Mouse (Mus musculus) hindbrain, embryonic 15.5 days (tissue): ENCODE data around the gene Abl2. TPM values are rescaled to one million over a fixed set of nuclear protein-coding genes. Genes with fewer than 3 reads are reported as not detected.

Source experiments
- ATAC-seq: fragments of 200-750 bp; cut with Nextera tagmentation; 2 replicates; pipeline ENCODE4 v1.8.0; 2017; ENCODE audit warnings: low read depth, moderate number of reproducible peaks, moderate TSS enrichment; ENCODE audit not compliant: low FRiP score
- H3K27ac ChIP-seq: fragments of 300-500 bp; sonication (generic); replicated peaks from 2 replicates; pipeline ENCODE4 v1.5.1; 2015; ENCODE audit warnings: mild to moderate bottlenecking, inconsistent platforms
- H3K27me3 ChIP-seq: fragments of 300-500 bp; sonication (generic); 2 replicates; pipeline ENCODE4 v1.6.1; 2015; ENCODE audit warnings: control low read depth, inconsistent platforms
- H3K36me3 ChIP-seq: fragments of 300-500 bp; sonication (generic); 2 replicates; pipeline ENCODE4 v1.6.1; 2015; ENCODE audit warnings: control low read depth, inconsistent platforms
- H3K4me1 ChIP-seq: fragments of 300-500 bp; sonication (generic); replicated peaks from 2 replicates; pipeline ENCODE4 v1.6.1; 2015; ENCODE audit warnings: control low read depth, inconsistent platforms
- H3K4me2 ChIP-seq: fragments of 300-500 bp; sonication (generic); 2 replicates; pipeline ENCODE4 v1.6.1; 2015; ENCODE audit warnings: moderate library complexity, mild to moderate bottlenecking, inconsistent platforms
- H3K4me3 ChIP-seq: fragments of 300-500 bp; sonication (generic); 2 replicates; pipeline ENCODE4 v1.5.1; 2015; ENCODE audit warnings: mild to moderate bottlenecking, inconsistent platforms
- H3K9ac ChIP-seq: fragments of 300-500 bp; sonication (generic); 2 replicates; pipeline ENCODE4 v1.6.1; 2015; ENCODE audit warnings: inconsistent platforms
- H3K9me3 ChIP-seq: fragments of 300-500 bp; sonication (generic); 2 replicates; pipeline ENCODE4 v1.6.1; 2016; ENCODE audit warnings: control low read depth, inconsistent platforms
- WGBS: fragments of 180-500 bp; shearing (Covaris S2); methylation state at CpG from one replicate; pipeline ENCODE4 v1.1.7; 2015; 5-methylcytosine and 5-hydroxymethylcytosine counted together
- polyA plus RNA-seq: library from polyadenylated mRNA; unstranded; fragments of >200 nt; fragmentation: Nextera tagmentation; extraction: Ambion mirVana; gene quantifications from 2 replicates; pipeline ENCODE4 v1.2.1, GENCODE M21; 2015

Gene Abl2
- polyA plus RNA-seq, 1 experiment from 2014 or later = 5.7 TPM

DNA sequence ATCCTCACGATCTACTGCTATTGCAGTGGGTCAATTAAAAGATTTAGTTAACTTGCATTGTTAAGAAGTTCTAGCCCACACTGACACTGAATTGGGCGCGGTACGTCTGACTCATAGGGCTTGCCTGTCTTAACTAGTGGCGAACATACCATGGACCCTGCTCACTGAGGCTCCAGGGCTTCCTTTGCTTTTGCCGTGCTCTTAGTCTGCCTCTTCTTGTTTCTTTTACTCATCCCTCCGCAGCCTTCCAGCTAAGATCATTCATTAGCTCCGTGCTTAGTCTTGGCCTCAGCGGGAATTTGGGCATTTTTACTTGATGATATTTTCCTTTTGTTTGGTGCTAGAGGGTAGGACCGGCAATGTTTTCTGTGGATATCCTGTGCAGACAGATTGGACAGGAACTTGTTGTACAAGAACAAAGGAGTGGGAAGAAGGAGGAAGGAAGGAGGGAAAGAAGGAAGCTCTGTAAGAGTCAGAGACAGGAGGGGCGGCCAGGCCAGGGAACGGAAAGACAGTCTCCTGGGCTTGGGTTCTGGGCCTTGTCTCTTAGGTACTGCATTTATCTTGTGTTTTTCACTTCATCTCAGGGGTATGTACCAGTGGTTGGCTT is 58.5 kb downstream of the Abl2 start:
- Histone ChIP-seq H3K4me3 (no peak overlapping the region), H3K4me1 (peaks cover 33% of the 10 kb centered on the region), H3K9me3 (no peaks in the 10 kb centered on the region), H3K27me3 (no peaks in the 10 kb centered on the region), H3K27ac (no peak overlapping the region), H3K9ac (no peak overlapping the region), H3K36me3 (no peaks in the 10 kb centered on the region), H3K4me2 (no peak overlapping the region)
- no peak for ATAC-seq
- WGBS = 41% methylated on average over 12 of the region's 12 CpGs

DNA sequence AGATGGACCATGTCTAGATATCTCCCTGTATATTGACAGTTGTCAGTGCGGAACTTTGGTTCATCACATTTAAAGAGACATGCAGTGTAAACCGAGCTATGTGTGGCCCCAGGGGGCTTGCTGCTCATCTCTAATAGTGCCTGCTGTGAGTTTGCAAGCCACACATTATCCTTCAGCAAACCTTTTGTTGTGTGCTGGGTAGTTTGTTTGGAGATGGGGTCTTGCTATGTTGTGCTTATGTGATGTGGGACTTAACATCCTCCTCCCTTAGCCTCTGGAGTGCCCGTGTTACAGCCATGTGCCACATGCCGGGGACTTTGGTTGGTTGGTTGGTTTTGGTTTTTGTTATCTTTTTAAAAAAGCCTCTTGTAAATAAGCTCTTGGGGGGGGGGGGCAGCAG is 59.2 kb downstream of the Abl2 start:
- Histone ChIP-seq H3K4me2 (no peak overlapping the region), H3K36me3 (peaks cover 5% of the 10 kb centered on the region; the same call in 1 of the 2 replicates), H3K27me3 (no peaks in the 10 kb centered on the region), H3K27ac (no peak overlapping the region), H3K9ac (no peak overlapping the region), H3K9me3 (no peaks in the 10 kb centered on the region), H3K4me1 (peaks cover 33% of the 10 kb centered on the region), H3K4me3 (no peak overlapping the region)
- WGBS = 54% methylated on average over 4 of the region's 4 CpGs
- ATAC-seq = no peak

DNA sequence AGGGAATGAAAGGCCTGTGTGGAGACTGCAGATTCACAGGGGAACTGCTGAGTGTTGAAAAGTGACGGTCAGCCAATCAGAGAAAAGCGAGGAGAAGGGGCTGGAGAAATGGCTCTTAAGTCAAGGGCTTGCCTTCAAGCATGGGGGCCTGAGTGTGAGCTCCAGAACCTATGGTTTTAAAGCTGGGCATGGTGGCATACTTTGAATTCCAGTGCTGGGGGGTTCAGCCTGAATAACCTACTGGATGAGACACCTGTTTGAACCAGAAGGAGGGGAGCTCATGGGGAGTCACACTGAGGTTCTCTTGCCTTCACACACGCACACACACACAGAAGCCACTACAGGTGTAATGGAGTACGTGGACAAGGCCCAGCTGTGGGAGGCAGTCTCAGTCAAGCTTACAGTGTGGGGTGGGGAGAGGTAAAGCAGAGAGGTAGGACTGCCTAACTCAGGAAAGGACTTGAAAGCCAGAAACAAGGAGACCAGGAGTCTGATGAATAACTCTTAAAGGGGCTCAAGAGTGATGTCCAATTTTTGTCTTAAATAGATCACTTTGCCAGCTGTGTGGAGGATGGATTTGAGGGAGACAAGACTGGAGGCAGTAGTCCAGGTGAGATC is 61.8 kb downstream of the Abl2 start:
- peaks cover 7% of the 10 kb centered on the region; the same call in 1 of the 2 replicates for H3K36me3 ChIP-seq
- peaks cover 19% of the 10 kb centered on the region for H3K4me1 ChIP-seq
- H3K9ac ChIP-seq = no peak overlapping the region
- H3K9me3 ChIP-seq = no peaks in the 10 kb centered on the region
- WGBS = 76% methylated on average over 4 of the region's 4 CpGs
- H3K27ac ChIP-seq = no peak overlapping the region
- no peak overlapping the region for H3K4me3 ChIP-seq
- H3K4me2 ChIP-seq = no peak overlapping the region
- H3K27me3 ChIP-seq = no peaks in the 10 kb centered on the region
- ATAC-seq = no peak

DNA sequence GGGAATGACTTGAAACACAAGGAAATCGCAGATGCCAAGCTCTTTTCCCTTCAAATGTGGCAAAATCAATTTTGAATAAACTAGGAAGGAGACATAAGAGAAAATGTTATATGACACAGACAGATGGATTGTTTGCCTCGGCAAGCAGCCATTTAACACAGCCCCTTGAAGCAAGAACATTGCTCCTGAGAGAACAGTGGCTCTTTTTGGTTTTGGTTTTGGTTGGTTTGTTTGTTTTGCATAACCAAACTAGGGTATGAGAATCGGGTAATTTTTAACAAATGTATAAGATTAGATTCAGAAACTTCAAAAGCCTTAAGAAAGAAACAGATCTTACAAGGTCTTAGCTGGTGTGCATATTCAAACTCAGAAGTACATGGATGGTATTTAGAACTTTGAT is 62.4 kb downstream of the Abl2 start:
- Histone ChIP-seq H3K27me3 (no peaks in the 10 kb centered on the region), H3K4me1 (peaks cover 14% of the 10 kb centered on the region), H3K27ac (no peak overlapping the region), H3K36me3 (peaks cover 9% of the 10 kb centered on the region), H3K9me3 (no peaks in the 10 kb centered on the region), H3K9ac (no peak overlapping the region), H3K4me3 (no peak overlapping the region), H3K4me2 (no peak overlapping the region)
- ATAC-seq = no peak
- WGBS = 82% methylated on average over 3 of the region's 3 CpGs

DNA sequence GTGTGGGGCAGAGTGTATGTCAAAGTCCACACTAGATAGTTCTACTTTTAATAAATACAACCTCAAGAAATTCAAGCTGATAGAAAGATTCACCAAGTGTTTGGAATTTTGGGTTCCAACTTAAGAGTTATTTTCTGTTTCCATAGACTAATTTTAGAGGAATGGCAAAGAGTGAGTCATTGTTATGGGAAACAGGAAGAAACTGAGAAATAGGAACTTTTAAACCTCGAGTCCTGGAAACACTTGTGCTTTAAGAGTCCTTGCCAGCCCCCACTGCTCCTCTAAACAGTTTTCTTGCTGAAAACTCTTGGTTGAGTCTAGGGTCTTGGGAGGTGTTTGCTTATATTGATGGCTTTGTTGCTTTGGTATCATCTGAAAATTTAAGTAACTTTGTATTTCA is 65.6 kb downstream of the Abl2 start:
- WGBS = 79% methylated on average over 1 of the region's 1 CpGs
- H3K4me3 ChIP-seq = no peak overlapping the region
- H3K9ac ChIP-seq = no peak overlapping the region
- H3K27ac ChIP-seq = no peak overlapping the region
- no peaks in the 10 kb centered on the region for H3K27me3 ChIP-seq
- H3K9me3 ChIP-seq = no peaks in the 10 kb centered on the region
- H3K4me2 ChIP-seq = no peak overlapping the region
- no peaks in the 10 kb centered on the region for H3K4me1 ChIP-seq
- ATAC-seq = no peak
- peaks cover 9% of the 10 kb centered on the region for H3K36me3 ChIP-seq

DNA sequence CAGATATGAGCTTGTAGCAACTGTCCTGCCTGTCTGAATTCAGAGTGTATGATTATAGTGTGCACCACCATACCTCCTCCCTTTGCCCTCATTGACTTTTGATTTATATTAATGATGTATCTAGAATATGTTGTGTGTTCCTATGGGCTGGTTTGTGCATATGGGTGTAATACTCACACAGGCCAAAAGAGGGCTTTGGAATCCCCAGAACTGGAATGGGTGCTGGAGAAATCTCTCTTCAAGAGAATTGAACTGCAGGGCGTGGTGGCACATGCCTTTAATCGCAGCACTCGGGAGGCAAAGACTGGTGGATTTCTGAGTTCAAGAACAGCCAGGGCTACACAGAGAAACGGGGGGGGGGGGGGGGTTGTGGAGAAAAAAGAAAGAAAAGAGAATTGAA is 68.1 kb downstream of the Abl2 start:
- no peak overlapping the region for H3K9ac ChIP-seq
- ATAC-seq = no peak
- no peak overlapping the region for H3K4me2 ChIP-seq
- no peaks in the 10 kb centered on the region for H3K27me3 ChIP-seq
- no peaks in the 10 kb centered on the region for H3K9me3 ChIP-seq
- no peak overlapping the region for H3K27ac ChIP-seq
- 86% methylated on average over 4 of the region's 4 CpGs for WGBS
- H3K36me3 ChIP-seq = peaks cover 28% of the 10 kb centered on the region
- H3K4me3 ChIP-seq = no peak overlapping the region
- no peaks in the 10 kb centered on the region for H3K4me1 ChIP-seq

DNA sequence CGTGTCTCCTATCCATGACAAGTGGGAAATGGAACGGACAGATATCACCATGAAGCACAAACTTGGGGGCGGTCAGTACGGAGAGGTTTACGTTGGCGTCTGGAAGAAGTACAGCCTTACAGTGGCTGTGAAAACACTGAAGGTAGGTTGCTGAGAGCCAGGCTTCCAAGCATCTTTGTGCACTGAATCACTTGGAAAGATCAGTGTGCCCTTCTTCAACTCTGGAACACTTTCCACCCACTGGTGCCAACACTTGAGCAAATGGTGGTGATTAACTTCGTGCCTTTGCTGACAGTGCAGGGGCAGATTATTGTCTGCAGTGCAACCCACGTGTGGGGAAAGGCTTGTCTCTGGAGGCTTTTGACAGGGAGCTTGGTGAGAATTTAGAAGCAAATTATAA is 71.4 kb downstream of the Abl2 start:
- Histone ChIP-seq H3K36me3 (peaks cover 40% of the 10 kb centered on the region), H3K4me2 (no peak overlapping the region)

DNA sequence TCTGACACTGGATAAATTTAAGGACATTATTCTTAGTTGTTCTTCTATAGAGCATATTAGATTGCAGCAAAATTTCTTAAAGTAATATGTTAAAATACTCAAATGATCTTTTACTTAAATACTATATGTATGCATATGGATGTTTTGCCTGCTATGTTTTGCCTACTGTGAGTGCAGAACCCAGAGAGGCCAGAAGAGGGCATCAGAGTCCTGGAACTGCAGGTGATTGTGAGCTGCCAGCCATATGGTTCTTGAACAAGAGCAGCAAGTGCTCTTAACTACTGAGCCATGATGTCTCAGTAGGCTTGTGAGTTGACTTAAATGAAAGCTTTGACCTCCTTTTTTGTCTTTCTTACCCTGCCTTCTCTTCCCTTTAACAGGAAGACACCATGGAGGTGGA is 72.4 kb downstream of the Abl2 start:
- Histone ChIP-seq H3K4me2 (no peak overlapping the region), H3K9me3 (no peaks in the 10 kb centered on the region), H3K27me3 (no peaks in the 10 kb centered on the region), H3K36me3 (peaks cover 37% of the 10 kb centered on the region), H3K4me3 (no peak overlapping the region), H3K27ac (no peak overlapping the region), H3K9ac (no peak overlapping the region), H3K4me1 (no peaks in the 10 kb centered on the region)
- ATAC-seq = no peak

More for the DNA sequence above, 71.4 kb downstream of the Abl2 start:
- no peak for ATAC-seq
- Histone ChIP-seq H3K27me3 (no peaks in the 10 kb centered on the region), H3K4me1 (no peaks in the 10 kb centered on the region), H3K27ac (no peak overlapping the region), H3K9ac (no peak overlapping the region), H3K9me3 (no peaks in the 10 kb centered on the region), H3K4me3 (no peak overlapping the region)
- WGBS = 95% methylated on average over 8 of the region's 8 CpGs

DNA sequence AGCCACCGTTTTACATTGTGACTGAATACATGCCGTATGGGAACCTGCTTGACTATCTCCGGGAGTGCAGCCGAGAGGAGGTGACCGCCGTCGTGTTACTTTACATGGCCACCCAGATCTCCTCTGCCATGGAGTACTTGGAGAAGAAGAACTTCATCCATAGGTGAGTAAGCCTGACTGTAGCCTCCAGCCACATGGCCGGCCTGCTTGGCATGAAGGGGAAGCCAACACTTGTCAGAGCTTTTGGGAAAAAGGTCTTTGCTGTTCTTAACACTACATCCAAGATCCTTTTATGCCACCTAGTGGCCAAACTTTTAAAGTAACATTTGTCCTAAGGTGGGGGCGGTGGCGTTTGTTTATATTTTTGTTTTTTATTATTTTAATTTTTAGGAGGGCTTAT is 74.5 kb downstream of the Abl2 start:
- Histone ChIP-seq H3K4me2 (no peak overlapping the region), H3K27ac (no peak overlapping the region), H3K4me3 (no peak overlapping the region), H3K4me1 (no peaks in the 10 kb centered on the region), H3K36me3 (peaks cover 52% of the 10 kb centered on the region), H3K27me3 (no peaks in the 10 kb centered on the region), H3K9me3 (no peaks in the 10 kb centered on the region), H3K9ac (no peak overlapping the region)
- WGBS = 81% methylated on average over 10 of the region's 10 CpGs
- peak; percentile 64; the same call in 1 of the 2 replicates for ATAC-seq

DNA sequence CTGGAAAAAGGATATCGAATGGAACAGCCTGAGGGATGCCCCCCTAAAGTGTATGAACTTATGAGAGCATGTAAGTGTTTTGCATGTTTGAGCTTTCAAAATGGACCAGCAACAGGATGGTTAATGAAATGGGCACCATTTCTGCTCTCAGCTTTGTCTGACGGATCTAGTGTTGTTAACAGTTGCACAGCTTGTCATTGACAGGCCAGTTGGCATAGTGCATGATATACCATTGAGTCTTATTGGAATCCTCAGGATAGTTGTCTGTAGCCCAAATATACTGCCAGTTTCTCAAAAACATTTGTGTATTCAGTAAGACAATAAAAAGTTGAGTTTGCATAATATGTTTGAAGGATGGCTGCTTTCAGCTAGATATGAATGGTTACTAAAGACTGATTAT is 76.6 kb downstream of the Abl2 start:
- Histone ChIP-seq H3K27me3 (no peaks in the 10 kb centered on the region), H3K4me3 (no peak overlapping the region), H3K9ac (no peak overlapping the region), H3K27ac (no peak overlapping the region), H3K9me3 (no peaks in the 10 kb centered on the region), H3K4me2 (no peak overlapping the region), H3K4me1 (no peaks in the 10 kb centered on the region), H3K36me3 (peaks cover 47% of the 10 kb centered on the region)
- ATAC-seq = no peak
- WGBS = 83% methylated on average over 2 of the region's 2 CpGs

DNA sequence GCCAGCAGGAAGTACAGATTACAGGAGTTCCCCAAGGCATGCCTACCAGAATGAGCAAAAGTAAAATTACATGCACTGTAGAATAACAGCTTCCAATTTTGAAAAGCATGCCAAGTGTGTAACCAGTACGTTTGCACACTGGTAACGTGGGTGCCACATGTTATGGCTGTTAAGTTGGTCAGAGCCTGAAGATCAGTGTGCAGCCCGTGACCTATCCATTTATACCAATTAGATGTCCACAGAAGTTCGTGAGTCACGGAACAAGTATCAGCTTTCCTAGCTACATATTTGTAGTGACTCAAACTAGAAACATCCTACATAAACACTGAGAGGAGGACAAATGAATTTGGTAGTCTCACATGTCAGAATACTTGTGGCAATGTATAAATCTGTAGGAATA is 80.9 kb downstream of the Abl2 start:
- Histone ChIP-seq H3K4me2 (no peak overlapping the region), H3K36me3 (peaks cover 49% of the 10 kb centered on the region), H3K9ac (no peak overlapping the region), H3K27me3 (no peaks in the 10 kb centered on the region), H3K9me3 (no peaks in the 10 kb centered on the region), H3K4me3 (no peak overlapping the region), H3K4me1 (peaks cover 12% of the 10 kb centered on the region), H3K27ac (no peak overlapping the region)
- 89% methylated on average over 5 of the region's 5 CpGs for WGBS
- ATAC-seq = no peak

DNA sequence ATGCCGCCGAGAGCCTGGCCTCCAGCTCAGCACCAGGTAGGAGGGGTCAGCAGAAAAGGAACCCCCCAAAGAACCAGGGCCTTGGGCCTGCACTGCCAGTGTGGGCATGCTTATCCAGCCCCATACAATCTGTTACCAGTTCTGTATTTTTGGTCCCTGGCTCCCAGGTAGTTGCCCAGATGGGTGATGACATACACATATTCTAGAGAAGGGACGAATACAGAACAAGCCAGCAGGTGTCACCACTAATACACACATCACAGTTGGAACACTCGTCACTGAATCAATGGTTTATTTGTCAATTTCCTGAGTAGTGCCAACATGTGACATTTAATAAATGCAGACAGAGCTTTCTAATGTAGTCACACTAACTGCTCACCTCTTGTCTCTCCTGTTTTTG is 82.0 kb downstream of the Abl2 start:
- ATAC-seq = no peak
- Histone ChIP-seq H3K4me1 (peaks cover 22% of the 10 kb centered on the region), H3K4me3 (no peak overlapping the region), H3K9me3 (no peaks in the 10 kb centered on the region), H3K9ac (no peak overlapping the region), H3K27ac (no peak overlapping the region), H3K36me3 (peaks cover 42% of the 10 kb centered on the region), H3K27me3 (no peaks in the 10 kb centered on the region), H3K4me2 (no peak overlapping the region)
- 64% methylated on average over 4 of the region's 4 CpGs for WGBS

DNA sequence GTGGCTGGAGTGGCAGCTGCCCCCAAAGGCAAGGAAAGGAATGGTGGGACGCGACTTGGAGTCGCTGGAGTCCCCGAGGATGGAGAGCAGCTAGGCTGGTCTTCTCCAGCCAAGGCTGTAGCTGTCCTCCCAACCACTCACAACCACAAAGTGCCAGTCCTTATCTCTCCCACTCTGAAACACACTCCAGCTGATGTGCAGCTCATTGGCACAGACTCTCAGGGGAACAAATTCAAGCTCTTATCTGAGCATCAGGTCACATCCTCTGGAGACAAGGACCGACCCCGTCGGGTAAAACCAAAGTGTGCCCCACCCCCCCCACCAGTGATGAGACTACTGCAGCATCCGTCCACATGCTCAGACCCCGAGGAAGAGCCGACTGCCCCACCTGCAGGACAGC is 83.2 kb downstream of the Abl2 start:
- Histone ChIP-seq H3K4me3 (no peak overlapping the region), H3K4me1 (peaks cover 27% of the 10 kb centered on the region), H3K4me2 (no peak overlapping the region), H3K9me3 (no peaks in the 10 kb centered on the region), H3K27ac (no peak overlapping the region), H3K36me3 (peaks cover 37% of the 10 kb centered on the region), H3K27me3 (no peaks in the 10 kb centered on the region), H3K9ac (no peak overlapping the region)
- WGBS = 87% methylated on average over 10 of the region's 10 CpGs
- ATAC-seq = no peak
